Mouse (Mus musculus) 3134 (cell line): ENCODE measurements around the gene Suclg1.

Source experiments
- DNase-seq: peaks from one replicate; pipeline ENCODE4 v3.0.0-alpha.2; 2011; ENCODE audit warnings: low spot score; ENCODE audit not compliant: insufficient read length; ENCODE audit errors: extremely low read depth

The Suclg1 gene

DNA sequence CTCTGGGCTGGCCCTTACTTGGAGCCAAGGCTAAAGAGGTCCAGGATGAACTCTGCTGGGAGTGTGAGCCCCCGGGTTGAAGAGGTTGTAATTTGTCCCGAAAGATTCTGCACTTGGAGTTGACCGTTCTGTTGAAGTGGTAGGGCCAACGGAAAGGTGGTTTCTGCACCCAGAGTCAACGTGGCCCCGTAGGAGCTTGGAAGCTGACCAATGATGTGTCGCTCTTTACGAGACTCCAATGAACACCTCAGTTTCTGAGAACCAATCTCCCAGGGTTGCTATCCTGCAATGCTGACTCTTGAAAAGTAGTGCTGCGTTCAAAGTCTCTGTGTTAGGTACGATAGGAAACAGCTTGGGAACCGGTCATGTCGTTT, 854 bp downstream of the Suclg1 start:
- no peak for DNase-seq

DNA sequence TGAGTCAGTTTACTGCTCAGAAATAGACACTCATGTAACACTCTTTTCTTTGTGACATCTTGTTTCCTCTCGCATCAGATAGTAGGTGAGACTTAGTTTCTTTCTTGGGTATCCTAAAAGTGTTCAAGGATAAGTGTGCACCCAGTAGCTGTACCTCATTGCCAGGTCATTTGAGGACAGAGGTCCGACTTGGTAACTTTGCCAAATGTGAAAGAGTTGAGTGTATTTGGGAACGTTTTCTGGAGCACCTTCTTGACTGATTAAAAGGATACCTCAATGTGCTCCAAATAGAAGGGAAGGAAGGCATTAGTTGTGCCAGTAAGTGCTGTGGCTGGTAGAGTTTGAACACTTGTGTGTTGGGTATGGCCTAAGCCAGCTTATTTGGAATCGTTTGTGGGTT, 1.7 kb downstream of the Suclg1 start:
- DNase-seq: no peak

DNA sequence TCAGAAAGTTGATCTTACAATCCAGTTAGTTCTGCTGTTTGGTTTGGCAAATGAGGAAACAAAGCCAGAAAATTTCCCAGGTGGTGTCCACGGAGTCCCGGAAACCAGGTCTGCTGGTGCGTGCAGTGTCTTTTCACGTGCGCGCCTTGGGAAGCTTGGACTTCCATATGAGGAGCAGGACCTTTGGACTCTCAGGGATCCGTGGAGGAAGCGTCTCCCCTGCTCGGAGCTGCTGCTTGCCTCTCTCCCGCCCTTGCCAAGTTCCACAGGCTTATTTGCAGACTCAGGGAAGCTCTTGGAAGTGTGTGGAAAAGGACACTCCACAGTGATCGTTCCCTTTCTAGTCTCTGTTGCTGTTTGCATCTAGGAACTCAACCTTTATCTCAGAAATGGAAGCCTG, 3.2 kb downstream of the Suclg1 start:
- no peak for DNase-seq

DNA sequence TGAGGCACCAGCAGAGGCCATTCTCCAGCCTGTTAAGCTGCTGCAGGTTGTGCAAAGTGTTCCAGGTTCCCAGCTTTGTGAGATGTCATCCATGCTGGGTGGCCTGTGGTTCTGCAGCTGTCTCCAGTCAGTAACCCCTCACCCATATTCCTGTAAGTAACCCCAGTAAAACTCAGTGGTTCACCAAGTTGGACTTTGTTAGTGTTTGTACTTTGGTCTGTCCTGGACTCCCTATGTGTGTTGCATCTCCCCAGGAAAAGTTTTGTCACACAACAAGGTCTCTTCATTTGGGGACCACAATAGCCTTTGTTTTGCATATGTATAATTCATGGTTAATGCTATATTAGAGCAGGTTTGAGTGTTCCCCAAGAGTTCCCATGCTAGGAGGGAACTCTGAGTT, 4.2 kb downstream of the Suclg1 start:
- DNase-seq: no peak

DNA sequence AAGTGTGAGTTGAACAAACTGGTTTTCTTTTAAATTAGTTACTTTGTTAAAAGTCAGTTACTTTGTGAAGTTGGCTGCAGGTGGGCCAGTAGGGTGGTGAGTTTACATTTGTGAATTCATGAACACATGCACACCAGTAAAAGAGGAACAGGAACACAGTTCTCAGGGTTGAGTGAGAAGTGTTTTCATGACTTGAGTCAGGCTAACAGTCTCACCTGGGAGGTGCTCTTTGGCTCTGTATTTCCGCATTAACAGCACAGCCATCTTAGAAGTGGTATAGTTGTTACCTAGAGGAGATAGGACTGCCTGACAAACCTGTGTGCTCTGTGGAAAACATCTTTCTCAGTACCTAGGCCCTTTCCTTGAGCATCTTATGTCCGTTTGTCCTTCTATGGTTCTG, 4.8 kb downstream of the Suclg1 start:
- no peak for DNase-seq

DNA sequence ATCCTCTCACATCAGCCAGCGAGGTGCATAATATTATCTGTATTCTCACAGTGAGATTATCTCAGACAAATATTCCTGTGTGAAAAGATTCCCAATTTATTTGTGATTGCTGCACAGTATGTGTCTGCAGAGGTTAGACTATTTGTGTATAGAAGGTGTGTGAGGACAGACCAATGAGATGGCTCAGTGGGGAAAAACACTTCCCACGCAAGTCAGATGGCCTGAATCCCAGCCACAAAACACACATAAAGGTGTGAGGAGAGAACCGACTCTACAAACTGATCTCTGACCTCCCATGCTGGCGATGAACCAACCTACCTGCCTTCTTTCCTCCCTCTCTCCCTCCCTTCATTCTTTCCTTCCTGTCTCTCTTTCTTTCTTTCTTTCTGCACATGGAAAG, 5.4 kb downstream of the Suclg1 start:
- DNase-seq: no peak

DNA sequence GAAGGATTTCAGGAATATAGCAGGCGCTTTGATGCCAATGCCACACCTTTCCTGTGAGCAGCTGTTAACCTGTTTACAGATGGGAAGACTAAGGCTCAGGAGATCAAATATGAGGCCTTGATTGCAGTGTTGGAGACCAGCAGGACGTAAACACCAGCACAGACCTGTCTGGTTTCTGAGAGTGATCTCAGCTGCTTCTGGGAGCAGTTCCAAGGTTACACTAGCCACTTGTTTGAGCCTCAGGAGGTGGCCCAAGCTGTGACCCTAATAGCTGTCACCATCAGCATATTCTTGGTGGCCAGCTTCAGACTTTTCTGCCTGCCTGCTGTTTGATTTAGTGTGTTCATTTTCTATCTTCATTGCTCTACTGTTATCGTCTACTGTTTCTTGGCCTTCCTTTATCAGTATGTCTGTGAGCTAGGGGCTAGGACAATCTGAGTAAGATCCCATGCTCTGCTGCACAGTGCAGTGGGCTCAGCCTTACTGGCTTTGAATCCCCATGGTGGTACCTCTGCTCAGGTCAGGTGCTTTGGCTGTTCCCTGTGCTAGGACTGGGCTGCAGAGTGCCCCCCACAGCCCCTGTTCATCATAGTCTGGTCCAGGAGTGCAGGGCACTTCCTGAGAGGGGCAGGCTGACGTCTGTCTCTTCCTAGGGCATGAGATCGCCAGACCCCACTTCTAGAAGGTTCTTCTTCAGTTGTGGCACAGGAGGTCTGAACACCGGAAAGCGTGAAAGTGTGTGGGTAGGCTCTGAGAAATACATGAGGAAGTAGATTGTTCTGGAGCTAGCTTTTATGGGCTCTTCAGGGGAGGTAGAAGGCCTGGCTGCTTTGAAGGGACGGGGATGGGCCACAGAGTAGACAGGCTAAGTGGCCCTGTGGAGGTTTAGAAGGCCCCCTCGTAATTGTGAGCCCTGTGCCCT, 6.4 kb downstream of the Suclg1 start:
- no peak for DNase-seq

DNA sequence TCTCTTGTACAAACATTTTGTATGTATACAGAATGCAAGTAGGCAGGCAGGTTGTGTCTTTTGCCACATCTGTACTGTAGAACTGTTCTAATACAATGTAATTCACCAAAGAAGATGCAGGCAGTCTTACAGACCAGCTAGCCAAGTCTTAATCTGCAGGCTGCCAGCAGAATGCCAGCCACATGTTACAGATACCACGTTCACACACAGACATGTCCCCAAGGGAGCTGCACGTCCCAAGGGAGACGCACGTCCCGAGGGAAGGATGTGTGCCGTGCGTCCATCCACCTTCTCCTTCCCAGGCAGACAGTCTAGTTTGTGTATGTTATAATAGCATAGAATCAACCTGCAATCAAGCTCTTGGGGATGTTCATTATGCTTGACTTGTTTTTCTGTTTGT, 8.9 kb downstream of the Suclg1 start:
- no peak for DNase-seq

DNA sequence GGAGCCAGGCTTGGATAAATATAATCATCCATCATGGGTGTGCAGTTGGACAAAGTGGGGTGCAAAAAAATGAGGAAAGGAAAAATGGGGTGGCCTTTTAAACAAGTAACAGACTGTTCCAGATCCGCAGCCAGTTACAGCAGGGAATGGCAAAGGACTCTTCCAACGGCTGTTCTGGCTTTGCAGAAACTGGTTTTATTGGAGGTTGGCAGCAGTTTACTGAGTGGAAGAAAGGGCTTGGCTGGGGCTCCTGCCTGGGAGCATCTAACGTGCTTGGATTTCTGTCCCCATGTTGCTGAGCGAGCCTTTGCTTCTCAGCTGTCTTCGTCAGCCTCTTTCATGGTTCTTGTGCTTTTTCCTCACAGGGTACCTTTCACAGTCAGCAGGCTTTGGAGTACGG, 11.9 kb downstream of the Suclg1 start:
- DNase-seq: no peak

DNA sequence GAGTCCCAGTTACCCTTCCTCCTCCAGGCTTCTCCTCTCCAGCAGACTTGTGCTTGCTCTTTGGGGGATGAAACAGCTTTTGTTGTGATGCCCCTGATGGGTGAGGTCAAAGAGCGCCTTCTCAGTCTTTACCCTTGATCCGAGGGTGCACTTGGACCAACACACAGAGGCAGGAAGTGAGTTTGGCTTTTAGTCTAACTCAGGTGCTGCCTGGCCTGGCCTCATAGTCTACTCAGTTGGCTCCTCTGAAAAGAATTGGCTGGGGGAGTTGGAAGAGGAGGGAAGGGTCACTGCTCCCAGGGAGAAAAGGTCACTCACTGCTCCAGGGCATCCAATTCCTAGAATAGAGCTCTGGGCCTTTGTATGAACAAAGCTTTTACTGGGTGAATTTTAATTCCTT, 16.6 kb downstream of the Suclg1 start:
- DNase-seq: no peak

DNA sequence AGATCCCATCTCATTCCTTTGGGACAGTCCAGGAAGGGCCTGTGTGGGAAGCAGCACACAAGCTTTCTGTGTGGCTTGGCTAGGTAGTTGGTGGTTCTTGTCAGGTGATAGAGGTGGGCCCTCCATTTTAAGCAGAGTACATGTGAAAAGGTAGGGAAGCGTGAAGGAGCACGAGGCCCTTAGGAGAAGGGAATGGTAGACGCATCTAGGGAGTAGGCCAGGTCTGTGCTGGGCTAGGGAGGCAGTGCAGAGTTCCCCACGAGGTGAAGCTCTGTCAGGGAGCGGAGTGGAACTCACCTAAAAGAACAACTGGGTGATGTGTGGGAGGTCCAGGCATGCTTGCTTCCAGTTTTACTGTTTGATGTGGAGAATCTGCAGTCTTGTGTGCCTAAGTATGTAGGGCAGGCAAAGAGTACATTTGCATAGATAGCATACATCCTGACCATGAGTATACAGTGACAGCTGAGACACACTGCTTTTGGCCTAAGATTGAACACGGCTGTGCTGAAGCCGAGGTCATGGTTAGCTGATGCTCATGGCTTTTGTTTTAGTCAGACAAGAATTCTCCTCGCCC, 19.6 kb downstream of the Suclg1 start:
- DNase-seq: no peak

DNA sequence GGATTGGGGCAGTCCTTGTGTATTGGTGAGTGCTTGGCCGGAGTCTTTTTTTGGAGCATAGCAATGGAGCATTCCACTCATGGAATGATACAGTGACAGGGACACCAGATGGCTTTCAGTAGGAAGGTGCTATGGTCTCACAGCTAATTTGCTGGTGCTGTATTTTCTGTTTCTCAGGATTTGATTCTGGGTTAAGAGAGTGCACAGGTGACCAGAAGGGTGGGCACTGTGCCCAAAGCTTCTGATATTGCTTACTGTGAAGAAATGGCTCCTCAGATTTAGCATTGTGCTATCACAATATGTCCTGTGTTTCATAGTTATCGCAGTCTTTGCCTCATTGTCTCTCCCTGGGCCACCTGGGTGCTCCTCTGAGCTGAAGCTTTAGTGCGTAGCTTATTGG, 21.2 kb downstream of the Suclg1 start:
- no peak for DNase-seq

DNA sequence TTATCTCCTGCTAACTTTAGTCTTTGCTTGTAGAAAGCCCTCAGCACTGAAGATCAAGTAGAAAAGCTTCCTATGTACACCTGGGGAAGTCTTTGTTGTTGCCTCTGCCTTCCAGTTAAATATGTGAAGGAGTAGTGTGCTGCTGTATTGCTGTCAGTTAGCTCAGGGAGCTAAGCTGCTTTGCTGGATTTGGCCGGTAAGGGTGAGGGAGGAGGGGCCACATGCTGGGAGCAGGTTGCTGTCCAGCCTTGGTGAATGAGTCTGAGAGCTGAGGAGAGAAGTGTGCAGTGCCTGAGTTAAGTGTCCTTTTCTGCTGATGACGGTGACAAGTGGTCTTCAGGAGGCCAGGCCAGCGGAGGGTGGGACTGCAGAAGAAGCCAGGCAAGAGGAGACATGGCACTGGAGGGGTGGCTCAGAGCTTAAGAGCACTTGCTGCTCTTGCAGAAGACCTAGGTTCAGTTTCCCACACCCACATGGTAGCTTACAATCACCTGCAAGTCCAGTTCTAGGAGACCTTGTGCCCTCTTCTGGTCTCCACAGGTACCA, 23.4 kb downstream of the Suclg1 start:
- no peak for DNase-seq

DNA sequence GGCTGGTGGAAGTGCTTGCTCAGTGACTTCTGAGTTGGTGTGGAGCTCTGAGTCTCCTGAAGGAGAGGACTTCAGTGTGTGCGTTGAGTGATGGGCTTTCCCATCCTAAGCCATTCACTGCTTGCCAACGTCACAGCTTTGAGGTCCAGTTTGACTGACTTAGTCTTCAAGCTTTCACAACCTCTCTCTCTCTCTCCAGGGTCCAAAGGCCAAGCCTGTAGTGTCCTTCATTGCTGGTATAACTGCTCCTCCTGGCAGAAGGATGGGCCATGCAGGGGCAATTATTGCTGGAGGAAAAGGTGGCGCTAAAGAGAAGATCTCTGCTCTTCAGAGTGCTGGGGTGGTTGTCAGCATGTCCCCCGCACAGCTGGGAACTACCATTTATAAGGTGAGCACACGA, 26.8 kb downstream of the Suclg1 start:
- DNase-seq: no peak

DNA sequence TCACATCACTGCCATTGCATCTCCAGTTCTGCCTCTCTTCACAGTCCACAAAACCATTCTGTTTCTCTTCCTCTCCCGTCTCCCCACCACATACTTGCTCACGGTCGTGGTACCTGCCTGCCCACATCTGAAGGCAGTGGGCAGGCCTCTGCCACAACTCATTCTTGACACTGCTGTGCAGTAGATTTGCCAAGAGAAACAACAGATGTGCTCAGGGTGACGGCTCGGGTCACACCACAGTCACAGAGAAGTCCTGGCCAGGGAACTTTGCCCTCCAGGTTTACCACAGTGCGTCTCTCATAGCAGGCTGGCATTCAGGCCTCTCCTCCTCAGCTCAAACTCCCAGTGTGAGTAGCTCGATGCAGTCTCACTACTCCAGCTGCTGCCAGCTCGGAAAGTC, 31.5 kb downstream of the Suclg1 start:
- DNase-seq: no peak

DNA sequence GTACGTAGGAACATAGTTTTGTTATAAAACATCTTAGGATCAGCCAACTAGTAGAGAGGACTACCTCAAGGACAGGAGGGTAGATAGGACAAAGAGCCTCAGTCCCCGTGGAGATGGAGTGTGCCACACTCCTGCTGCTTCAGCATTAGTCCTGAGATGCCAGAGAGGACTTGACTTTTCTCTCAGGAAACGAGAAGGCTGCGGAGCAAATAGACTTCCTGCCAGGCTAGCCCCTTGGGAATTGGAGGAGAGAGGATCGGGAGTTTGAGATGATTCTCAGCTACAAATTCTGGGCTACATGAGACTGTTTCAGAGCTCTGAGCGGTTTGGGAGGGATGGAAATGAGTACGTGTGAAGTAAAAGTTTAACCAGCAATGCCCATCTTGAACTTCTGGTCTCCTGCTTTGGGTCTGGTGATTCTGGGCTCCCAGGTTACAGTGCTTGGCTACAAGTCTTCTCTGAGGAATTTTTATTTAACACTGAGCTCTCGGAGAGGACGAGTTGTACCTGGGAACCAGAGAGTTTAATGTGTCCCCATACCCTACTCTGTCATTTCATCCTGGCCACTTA, 32.4 kb downstream of the Suclg1 start:
- DNase-seq: no peak

DNA sequence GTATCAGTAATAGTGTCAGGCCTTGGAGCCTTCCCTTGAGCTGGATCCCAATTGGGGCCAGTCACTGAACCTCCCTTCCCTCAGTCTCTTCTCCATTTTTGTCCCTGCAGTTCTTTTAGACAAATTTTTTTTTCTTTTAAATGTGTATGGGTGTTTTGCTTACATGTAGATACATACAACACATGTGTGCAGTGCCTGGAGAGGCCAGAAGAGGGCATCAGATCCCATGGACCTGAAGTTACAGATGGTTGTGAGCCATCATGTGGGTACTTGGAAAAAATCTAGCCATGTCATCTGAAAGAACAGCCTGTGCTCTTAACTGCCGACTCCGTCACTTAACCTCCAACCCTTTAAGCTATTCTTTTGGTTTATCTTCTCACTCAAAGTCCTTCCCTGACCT, 38.1 kb downstream of the Suclg1 start:
- DNase-seq: no peak

DNA sequence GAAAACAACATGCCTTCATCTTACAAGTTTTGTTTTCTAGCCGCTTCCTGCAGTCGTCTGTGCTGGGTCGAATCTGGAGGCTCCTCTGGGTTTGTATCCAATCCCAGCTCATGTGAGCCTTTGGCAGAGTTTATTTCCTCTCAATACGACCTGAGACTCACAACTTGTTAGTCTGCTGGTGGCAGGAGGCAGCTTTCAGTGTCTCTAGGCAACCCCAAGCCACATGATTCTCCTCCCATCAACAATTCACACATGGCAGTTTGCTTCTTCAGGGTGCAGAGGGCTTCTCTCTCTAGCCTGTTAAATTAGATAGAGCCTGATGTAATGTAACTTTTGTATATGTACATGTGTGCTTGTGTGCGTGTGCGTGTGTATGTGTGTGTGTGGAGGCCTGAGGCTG, 58.7 kb downstream of the Suclg1 start:
- DNase-seq: no peak

DNA sequence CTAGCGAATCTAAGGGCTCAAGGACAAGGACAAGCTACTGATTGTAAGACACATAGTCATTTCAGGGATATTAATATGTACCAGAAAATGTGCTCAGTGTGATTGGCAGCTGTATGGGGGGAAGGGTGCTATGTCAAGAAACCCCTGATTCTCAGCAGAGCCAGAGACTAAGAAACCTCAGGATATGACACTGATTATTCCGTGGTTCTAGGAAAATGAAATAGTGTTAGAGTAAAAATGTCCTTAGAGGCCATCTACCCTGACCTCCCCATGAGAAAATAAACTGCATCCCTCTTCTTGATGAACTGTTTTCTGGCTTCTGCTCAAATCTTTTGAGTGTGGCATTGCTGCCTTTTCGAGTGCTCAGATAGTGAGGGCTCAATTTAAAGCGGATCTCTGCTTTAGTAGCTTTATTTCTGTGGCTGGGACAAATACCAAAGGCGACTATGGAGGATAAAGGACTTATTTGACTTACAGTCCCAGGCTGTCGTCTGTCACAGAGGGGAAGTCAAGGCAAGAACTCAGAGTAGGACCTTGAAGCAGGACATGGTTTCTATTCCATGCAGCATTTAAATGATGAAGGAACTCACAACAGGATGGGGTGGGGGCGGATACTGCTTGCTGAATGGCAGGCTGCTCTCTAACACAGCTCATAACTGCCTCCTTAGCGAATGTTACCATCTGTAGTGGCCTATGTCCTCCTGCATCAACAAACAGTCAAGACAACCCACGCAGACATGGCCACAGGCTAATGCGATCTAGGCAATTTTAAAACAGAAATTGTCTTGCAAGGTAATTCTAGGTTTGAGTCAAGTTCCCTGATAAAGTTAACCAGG, 60.7 kb downstream of the Suclg1 start:
- no peak for DNase-seq

DNA sequence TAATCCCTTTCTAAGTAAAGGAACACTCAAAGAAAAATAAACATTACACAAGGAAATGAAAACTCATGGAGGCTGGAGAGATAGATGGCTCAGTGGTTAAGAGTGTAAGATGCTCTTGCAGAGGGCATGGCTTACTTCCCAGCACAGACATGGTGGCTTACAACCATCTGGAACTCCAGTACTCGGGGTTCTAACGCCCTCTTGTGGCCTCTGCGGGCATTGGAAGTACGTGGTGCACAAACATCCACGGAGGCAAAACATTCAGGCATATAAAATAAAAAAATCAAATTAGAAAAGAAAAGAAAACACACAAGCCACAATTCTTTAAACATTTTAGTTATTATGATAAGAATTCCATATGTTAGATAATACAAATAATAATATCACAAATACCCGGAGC, 63.2 kb downstream of the Suclg1 start:
- DNase-seq: no peak

DNA sequence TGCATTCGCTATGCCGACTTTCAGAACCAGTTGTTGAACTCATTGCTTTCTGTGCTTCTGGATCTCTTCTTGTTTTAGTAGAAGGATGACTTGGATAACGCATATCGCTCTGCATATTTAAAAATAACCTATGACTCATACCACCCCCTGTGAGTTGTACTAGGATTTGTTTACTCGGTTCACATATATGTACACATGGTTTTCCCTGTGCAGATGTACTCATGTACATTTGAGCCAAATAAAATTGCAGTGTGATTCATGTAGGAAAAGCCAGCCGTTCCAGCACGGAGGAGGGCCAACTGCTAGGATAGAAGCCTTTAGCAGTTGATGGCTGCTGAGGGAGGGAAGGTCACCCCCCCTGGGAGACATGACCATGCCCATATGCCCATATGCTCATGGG, 63.6 kb downstream of the Suclg1 start:
- no peak for DNase-seq
